In the genomic region with DNA sequence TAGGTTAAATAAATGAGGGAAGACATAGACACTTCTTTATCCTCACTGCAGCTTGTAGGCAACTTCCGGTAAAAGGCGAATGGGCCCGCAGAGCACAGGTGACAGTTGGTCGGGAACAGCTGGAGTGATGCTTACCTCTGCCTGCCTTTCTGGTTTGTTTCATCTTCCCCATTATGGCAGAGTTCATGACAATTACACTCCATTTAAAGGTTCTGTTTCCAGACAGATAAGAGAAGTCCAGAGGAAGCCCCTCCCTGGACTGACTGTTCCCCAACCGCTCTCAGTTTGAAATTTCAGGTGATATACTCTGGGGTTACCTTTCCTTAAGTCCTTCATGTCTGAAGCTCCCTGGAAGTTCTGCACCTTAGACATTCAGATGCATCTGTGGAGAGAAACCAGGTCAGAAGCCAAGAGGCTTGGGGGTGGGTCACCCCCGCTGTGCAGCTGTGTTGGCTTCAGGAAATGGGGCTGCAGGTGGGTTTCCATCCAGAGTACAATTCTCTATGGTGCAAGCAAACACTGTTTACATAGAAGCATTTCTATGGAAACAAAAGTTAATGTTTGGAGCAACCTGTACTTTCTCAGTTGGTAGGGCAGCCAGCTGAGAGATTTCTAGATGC, we compare ENCODE assay signal across 14 mouse cellular contexts.
"Had no signal": no experiment of that assay in that cellular context is flagged by ENCODE, and none has a peak within 500 bp of the region (broad histone marks: within the 10 kb centered on the region; RNA-seq: fewer than 3 reads in every experiment).

No protein-coding gene starts in this region.

- H3K4me1 ChIP-seq: kidney, embryonic 15.5 days; limb, embryonic 15.5 days; neural tube, embryonic 15.5 days had no signal

- H3K4me3 ChIP-seq: kidney, embryonic 15.5 days; limb, embryonic 15.5 days; liver, embryonic 12.5 days; midbrain, embryonic 10.5 days; myocyte; neural tube, embryonic 15.5 days had no signal

- DNase-seq: kidney, adult 18-20 months; kidney, postnatal 14 days; lung, embryonic 14.5 days; lung, postnatal 10 days; lung, postnatal 4 days; midbrain, embryonic 14.5 days; right cerebral cortex, adult 18-20 months; right cerebral cortex, postnatal 25 days had no signal

- H3K27me3 ChIP-seq: kidney, embryonic 15.5 days; limb, embryonic 15.5 days; liver, embryonic 12.5 days; neural tube, embryonic 15.5 days had no signal

- H3K9ac ChIP-seq: kidney, embryonic 15.5 days; limb, embryonic 15.5 days; liver, embryonic 12.5 days; lung, embryonic 14.5 days; neural tube, embryonic 15.5 days had no signal

- H3K27ac ChIP-seq: kidney, embryonic 15.5 days; limb, embryonic 15.5 days; liver, embryonic 12.5 days; midbrain, embryonic 10.5 days; neural tube, embryonic 15.5 days had no signal

- ATAC-seq: liver, embryonic 12.5 days had no signal

- H3K36me3 ChIP-seq: kidney, embryonic 15.5 days; limb, embryonic 15.5 days; liver, embryonic 12.5 days; midbrain, embryonic 10.5 days; neural tube, embryonic 15.5 days had no signal

- H3K4me2 ChIP-seq: kidney, embryonic 15.5 days; limb, embryonic 15.5 days; liver, embryonic 12.5 days; lung, embryonic 14.5 days; neural tube, embryonic 15.5 days had no signal

- H3K9me3 ChIP-seq: kidney, embryonic 15.5 days; limb, embryonic 15.5 days; liver, embryonic 12.5 days; midbrain, embryonic 10.5 days; neural tube, embryonic 15.5 days had no signal
